ENCODE assay signal across 19 mouse cellular contexts in the genomic region with DNA sequence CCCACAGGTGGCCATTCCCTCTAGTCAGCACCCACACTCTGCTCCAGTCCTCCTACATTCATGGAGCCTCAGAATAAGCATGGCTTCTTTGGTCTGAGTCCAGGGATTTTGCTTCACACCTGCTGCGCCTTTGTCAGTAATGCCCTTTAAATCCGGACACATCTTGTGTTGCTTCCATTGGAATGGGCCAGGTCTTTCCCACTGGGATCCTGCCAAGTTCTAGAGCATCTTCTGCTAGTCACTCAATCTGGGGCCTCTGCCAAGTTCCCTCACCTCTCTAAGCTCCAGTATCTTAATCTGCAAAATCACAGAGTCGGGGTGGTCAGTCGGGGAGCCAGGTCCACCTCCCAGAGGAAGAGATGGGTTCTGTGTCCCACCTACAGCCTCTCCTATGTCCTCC. TPM values are rescaled to one million over a fixed set of nuclear protein-coding genes. Genes with fewer than 3 reads are reported as not detected.
DNase-seq lines count a peak whose midpoint lies in the region; ATAC-seq and TF ChIP-seq lines count a peak whose summit lies in the region.
"Had no signal": no experiment of that assay in that cellular context is flagged by ENCODE, and none has a peak within 500 bp of the region (broad histone marks: within the 10 kb centered on the region; RNA-seq: fewer than 3 reads in every experiment).

No protein-coding gene starts in this region.

- no peaks in the 10 kb centered on the region for H3K27me3 ChIP-seq in cerebellum, adult 2 months (ENCODE audit: control insufficient read depth, insufficient read depth, low read length)
- no peaks in the 10 kb centered on the region for H3K27me3 ChIP-seq in liver, embryonic 12.5 days (replicated peaks)
- H3K27me3 ChIP-seq in intestine, embryonic 16.5 days (replicated peaks; ENCODE audit: control insufficient read depth, insufficient read depth, low read length): no peaks in the 10 kb centered on the region
- H3K27me3 ChIP-seq: embryonic facial prominence, embryonic 13.5 days; forebrain, embryonic 12.5 days; heart, embryonic 13.5 days; hindbrain, embryonic 12.5 days had no signal

- H3K27ac ChIP-seq in cerebellum, adult 2 months (ENCODE audit: insufficient read depth, low read length): no peak overlapping the region
- H3K27ac ChIP-seq in liver, embryonic 12.5 days: no peak overlapping the region
- no peak overlapping the region for H3K27ac ChIP-seq in intestine, embryonic 16.5 days (ENCODE audit: low read length)
- H3K27ac ChIP-seq: embryonic facial prominence, embryonic 13.5 days; forebrain, embryonic 12.5 days; heart, embryonic 13.5 days; hindbrain, embryonic 12.5 days had no signal

- DNase-seq in heart, adult 11 months: peak; percentile 66
- DNase-seq in heart, adult 18-20 months: no peak
- peak; percentile 51 to 82 for DNase-seq in cerebellum, adult 2 months
- DNase-seq in cerebellum, postnatal 10 days: peak; percentile 64 to 71
- DNase-seq in heart, postnatal 14 days: no peak
- DNase-seq: adrenal gland, adult 2 months; adrenal gland, postnatal 36 days; gastrocnemius, postnatal 14 days; heart, postnatal 4 days; kidney, adult 18-20 months had no signal

- no peak overlapping the region for H3K9ac ChIP-seq in liver, embryonic 12.5 days
- no peak overlapping the region for H3K9ac ChIP-seq in intestine, embryonic 16.5 days (ENCODE audit: low read depth, low read length)
- H3K9ac ChIP-seq: embryonic facial prominence, embryonic 13.5 days; forebrain, embryonic 12.5 days; heart, embryonic 13.5 days; hindbrain, embryonic 12.5 days had no signal

- no peak overlapping the region for H3K4me2 ChIP-seq in liver, embryonic 12.5 days
- no peak overlapping the region for H3K4me2 ChIP-seq in intestine, embryonic 16.5 days (ENCODE audit: low read depth, low read length)
- H3K4me2 ChIP-seq: embryonic facial prominence, embryonic 13.5 days; forebrain, embryonic 12.5 days; heart, embryonic 13.5 days; hindbrain, embryonic 12.5 days had no signal

- no peaks in the 10 kb centered on the region; the same call in 1 of the 2 replicates for H3K4me1 ChIP-seq in cerebellum, adult 2 months (ENCODE audit: control insufficient read depth, insufficient read depth, low read length)
- H3K4me1 ChIP-seq in liver, embryonic 12.5 days: no peaks in the 10 kb centered on the region
- H3K4me1 ChIP-seq in intestine, embryonic 16.5 days (ENCODE audit: control insufficient read depth, insufficient read depth, low read length): no peaks in the 10 kb centered on the region
- H3K4me1 ChIP-seq: embryonic facial prominence, embryonic 13.5 days; forebrain, embryonic 12.5 days; heart, embryonic 13.5 days; hindbrain, embryonic 12.5 days had no signal

- no peak for TF ChIP-seq CTCF in cerebellum, adult 2 months (IDR thresholded peaks at IDR 0.05; ENCODE audit: borderline replicate concordance, insufficient read depth, low read depth, low read length)

- intact Hi-C loops in heart, postnatal 14 days (cut with DNase I): no loop called here

- no peak overlapping the region for H3K4me3 ChIP-seq in cerebellum, adult 2 months (replicated peaks; ENCODE audit: insufficient read depth, low read depth, low read length)
- no peak overlapping the region for H3K4me3 ChIP-seq in liver, embryonic 12.5 days
- no peak overlapping the region for H3K4me3 ChIP-seq in intestine, embryonic 16.5 days (ENCODE audit: low read length)
- H3K4me3 ChIP-seq: embryonic facial prominence, embryonic 13.5 days; forebrain, embryonic 12.5 days; heart, embryonic 13.5 days; hindbrain, embryonic 12.5 days had no signal

- TF ChIP-seq POLR2A in cerebellum, adult 2 months (IDR thresholded peaks at IDR 0.05; ENCODE audit: borderline replicate concordance, insufficient read depth, low read length): no peak

- 18% methylated on average over 4 of the region's 4 CpGs for WGBS in cerebellum, adult 2 months
- 69% methylated on average over 4 of the region's 4 CpGs for WGBS in liver, embryonic 12.5 days (ENCODE audit: insufficient replicate concordance)
- WGBS in intestine, embryonic 16.5 days: 91% methylated on average over 4 of the region's 4 CpGs

- ATAC-seq in liver, embryonic 12.5 days: no peak
- ATAC-seq in intestine, embryonic 16.5 days: no peak
- ATAC-seq: forebrain, embryonic 16.5 days; hindbrain, embryonic 16.5 days; inflammation-experienced regulatory T-cells, adult 6 months had no signal

- no peaks in the 10 kb centered on the region for H3K9me3 ChIP-seq in liver, embryonic 12.5 days (replicated peaks)
- no peaks in the 10 kb centered on the region for H3K9me3 ChIP-seq in intestine, embryonic 16.5 days (ENCODE audit: control insufficient read depth, low read length)
- H3K9me3 ChIP-seq: embryonic facial prominence, embryonic 13.5 days; forebrain, embryonic 12.5 days; heart, embryonic 13.5 days; hindbrain, embryonic 12.5 days had no signal

- H3K36me3 ChIP-seq in liver, embryonic 12.5 days: no peaks in the 10 kb centered on the region
- H3K36me3 ChIP-seq in intestine, embryonic 16.5 days (ENCODE audit: control insufficient read depth, insufficient read depth, low read length): no peaks in the 10 kb centered on the region
- H3K36me3 ChIP-seq: embryonic facial prominence, embryonic 13.5 days; forebrain, embryonic 12.5 days; heart, embryonic 13.5 days; hindbrain, embryonic 12.5 days had no signal

RNA-seq across cellular contexts. Expression of gene Rbfox1, which starts 20.8 kb away (rescaled TPM):
- total RNA-seq in heart, adult 18-20 months (2021): 10 to 100 TPM; 56.9 to 65.4 TPM
- polyA plus RNA-seq in cerebellum, adult 2 months (2012; rRNA removed): 132 and 157 TPM in 2 replicates
- 0.18 and 0.21 TPM in 2 replicates for polyA plus RNA-seq in liver, embryonic 12.5 days (2016; fragmentation: Nextera tagmentation; extraction: Ambion mirVana)
- total RNA-seq in heart, postnatal 14 days (2021): 10 to 100 TPM; 42.1 to 47.4 TPM
- polyA plus RNA-seq in intestine, embryonic 16.5 days (2015; fragmentation: Nextera tagmentation; extraction: Ambion mirVana): 3.0 and 3.9 TPM in 2 replicates
- polyA plus RNA-seq: inflammation-experienced regulatory T-cells, adult 6 months had no signal

Comparison
In these comparisons a context has a peak if more than half of its experiments do, and no peak if none do; other contexts are left out.
1. DNase-seq: peak in heart, adult 11 months (single experiment), cerebellum, adult 2 months (2 of 2) and cerebellum, postnatal 10 days (2 of 2); none in heart, adult 18-20 months (0 of 2) and heart, postnatal 14 days (0 of 2).
2. RNA of gene Rbfox1, which starts 20.8 kb away (polyA plus RNA-seq): 132 to 157 TPM in cerebellum, adult 2 months; 3.0 to 3.9 TPM in intestine, embryonic 16.5 days and 0.18 to 0.21 TPM in liver, embryonic 12.5 days; every median in the first group is over 10 times any median in the second.